Mouse (Mus musculus) heart, embryonic 15.5 days (tissue): ENCODE data around the gene Cdiptos. TPM values are rescaled to one million over a fixed set of nuclear protein-coding genes. Genes with fewer than 3 reads are reported as not detected.

Experiments
- ATAC-seq: fragments of 200-750 bp; cut with Nextera tagmentation; replicated peaks from 2 replicates; pipeline ENCODE4 v1.8.0; 2017; ENCODE audit warnings: low read depth, moderate TSS enrichment; ENCODE audit not compliant: insufficient number of reproducible peaks, insufficient read depth, low FRiP score
- H3K27ac ChIP-seq: fragments of 300-500 bp; sonication (generic); 2 replicates; pipeline ENCODE4 v1.5.1; 2015; ENCODE audit warnings: mild to moderate bottlenecking, inconsistent platforms
- H3K27me3 ChIP-seq: fragments of 300-500 bp; sonication (generic); 2 replicates; pipeline ENCODE4 v1.6.1; 2015; ENCODE audit warnings: inconsistent platforms
- H3K36me3 ChIP-seq: fragments of 300-500 bp; sonication (generic); 2 replicates; pipeline ENCODE4 v1.6.1; 2015; ENCODE audit warnings: mild to moderate bottlenecking, inconsistent platforms
- H3K4me1 ChIP-seq: fragments of 300-500 bp; sonication (generic); replicated peaks from 2 replicates; pipeline ENCODE4 v1.6.1; 2015; ENCODE audit warnings: inconsistent platforms
- H3K4me2 ChIP-seq: fragments of 300-500 bp; sonication (generic); 2 replicates; pipeline ENCODE4 v1.6.1; 2015; ENCODE audit warnings: inconsistent platforms, mild to moderate bottlenecking, moderate library complexity
- H3K4me3 ChIP-seq: fragments of 300-500 bp; sonication (generic); 2 replicates; pipeline ENCODE4 v1.5.1; 2015; ENCODE audit warnings: mild to moderate bottlenecking, inconsistent platforms
- H3K9ac ChIP-seq: fragments of 300-500 bp; sonication (generic); 2 replicates; pipeline ENCODE4 v1.6.1; 2015; ENCODE audit warnings: mild to moderate bottlenecking, inconsistent platforms
- H3K9me3 ChIP-seq: fragments of 300-500 bp; sonication (generic); replicated peaks from 2 replicates; pipeline ENCODE4 v1.6.1; 2016; ENCODE audit warnings: inconsistent platforms
- WGBS: fragments of 180-500 bp; shearing (Covaris S2); methylation state at CpG from one replicate; pipeline ENCODE4 v1.1.7; 2015; ENCODE audit warnings: mixed read lengths; 5-methylcytosine and 5-hydroxymethylcytosine counted together
- polyA plus RNA-seq: library from polyadenylated mRNA; unstranded; fragments of >200 nt; fragmentation: Nextera tagmentation; extraction: Ambion mirVana; gene quantifications from 2 replicates; pipeline ENCODE4 v1.2.1, GENCODE M21; 2015

Cdiptos gene
- polyA plus RNA-seq, 1 experiment from 2014 or later: 1.6 TPM

DNA sequence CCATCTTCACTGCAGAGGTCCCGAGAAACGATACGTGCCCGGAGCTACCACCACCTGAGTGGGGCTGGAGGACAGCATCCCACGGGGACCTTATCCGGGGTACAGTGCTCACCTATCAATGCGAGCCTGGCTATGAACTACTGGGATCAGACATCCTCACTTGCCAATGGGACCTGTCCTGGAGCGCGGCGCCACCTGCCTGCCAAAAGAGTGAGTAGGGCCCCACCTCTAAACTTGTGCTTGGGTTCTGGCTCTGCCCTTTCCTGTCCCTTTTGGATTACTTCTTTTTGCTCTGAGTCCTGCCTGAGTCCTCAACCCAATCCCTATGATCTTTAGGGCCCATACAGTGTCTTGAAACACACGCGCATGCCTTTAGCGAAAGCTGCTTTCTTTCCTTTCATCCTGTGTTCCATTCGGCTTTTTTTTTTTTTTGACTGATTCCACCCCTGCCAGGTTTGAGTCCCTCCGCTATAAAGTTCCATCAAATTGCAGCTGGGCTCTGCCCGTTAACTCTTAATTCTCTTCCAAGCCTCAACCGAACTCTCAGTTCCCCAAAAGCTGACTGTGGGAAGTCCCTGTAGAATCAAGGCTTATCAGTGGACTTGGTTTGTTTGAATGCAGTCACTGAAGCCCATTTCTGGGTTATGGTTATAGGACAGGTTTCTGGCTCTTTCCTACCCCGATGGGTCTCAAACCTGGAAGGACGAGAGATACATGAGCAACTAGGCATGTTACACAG, 12.2 kb downstream of the Cdiptos start:
- WGBS: 29% methylated on average over 19 of the region's 19 CpGs
- H3K36me3 ChIP-seq: no peaks in the 10 kb centered on the region
- H3K4me2 ChIP-seq: no peak overlapping the region
- peaks cover 2% of the 10 kb centered on the region; the same call in 1 of the 2 replicates for H3K4me1 ChIP-seq
- peaks cover 21% of the 10 kb centered on the region for H3K27me3 ChIP-seq
- ATAC-seq: no peak
- H3K4me3 ChIP-seq: no peak overlapping the region
- H3K27ac ChIP-seq: no peak overlapping the region
- H3K9ac ChIP-seq: no peak overlapping the region
- H3K9me3 ChIP-seq: no peaks in the 10 kb centered on the region

DNA sequence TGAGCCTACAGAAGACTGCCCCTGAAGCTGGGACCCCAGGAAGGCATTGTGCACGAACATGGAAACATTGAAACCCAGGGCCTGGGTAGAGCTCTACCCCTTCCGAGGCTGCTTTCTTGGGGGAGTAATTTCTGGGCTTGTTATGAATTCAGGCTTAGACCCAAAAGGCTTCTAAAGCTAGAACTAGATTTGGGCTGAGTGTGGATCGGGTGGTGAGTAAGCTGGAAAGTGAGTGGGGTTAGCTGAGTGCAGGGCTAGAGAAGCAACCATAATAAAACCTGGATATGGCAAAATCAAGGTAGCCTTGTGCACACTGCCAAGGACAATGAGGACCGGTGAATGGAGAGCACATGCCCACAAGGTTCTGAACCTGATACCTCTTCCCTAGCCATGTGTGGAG, 13.9 kb downstream of the Cdiptos start:
- 78% methylated on average over 4 of the region's 4 CpGs for WGBS
- Histone ChIP-seq H3K4me1 (peaks cover 2% of the 10 kb centered on the region; the same call in 1 of the 2 replicates), H3K9ac (no peak overlapping the region), H3K4me3 (no peak overlapping the region), H3K27ac (no peak overlapping the region), H3K4me2 (no peak overlapping the region), H3K36me3 (no peaks in the 10 kb centered on the region), H3K9me3 (no peaks in the 10 kb centered on the region), H3K27me3 (peaks cover 21% of the 10 kb centered on the region)
- no peak for ATAC-seq

DNA sequence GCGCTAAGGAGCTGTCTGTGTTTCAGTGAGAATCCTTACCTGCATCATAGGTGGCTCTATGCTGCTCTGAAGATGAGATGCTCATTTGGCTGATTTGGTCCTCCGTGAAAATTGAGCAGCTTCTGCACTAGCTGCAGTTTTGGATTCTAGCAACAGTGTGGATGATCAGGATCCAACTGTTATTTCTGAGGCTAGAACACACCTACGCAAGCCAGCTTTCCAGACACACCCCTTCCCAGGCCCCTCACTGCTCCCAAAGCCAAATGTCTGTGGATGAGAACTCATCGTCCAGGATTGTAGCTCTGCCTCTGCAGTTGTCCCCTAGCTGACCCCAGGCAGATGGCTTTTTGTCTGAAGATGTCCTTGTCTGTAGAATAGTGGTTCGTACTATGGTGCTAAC, 14.8 kb downstream of the Cdiptos start:
- Histone ChIP-seq H3K4me1 (peaks cover 2% of the 10 kb centered on the region; the same call in 1 of the 2 replicates), H3K27me3 (peaks cover 21% of the 10 kb centered on the region), H3K9ac (no peak overlapping the region), H3K36me3 (no peaks in the 10 kb centered on the region), H3K4me2 (no peak overlapping the region), H3K27ac (no peak overlapping the region), H3K4me3 (no peak overlapping the region), H3K9me3 (no peaks in the 10 kb centered on the region)
- WGBS: 82% methylated on average over 5 of the region's 5 CpGs
- ATAC-seq: no peak

DNA sequence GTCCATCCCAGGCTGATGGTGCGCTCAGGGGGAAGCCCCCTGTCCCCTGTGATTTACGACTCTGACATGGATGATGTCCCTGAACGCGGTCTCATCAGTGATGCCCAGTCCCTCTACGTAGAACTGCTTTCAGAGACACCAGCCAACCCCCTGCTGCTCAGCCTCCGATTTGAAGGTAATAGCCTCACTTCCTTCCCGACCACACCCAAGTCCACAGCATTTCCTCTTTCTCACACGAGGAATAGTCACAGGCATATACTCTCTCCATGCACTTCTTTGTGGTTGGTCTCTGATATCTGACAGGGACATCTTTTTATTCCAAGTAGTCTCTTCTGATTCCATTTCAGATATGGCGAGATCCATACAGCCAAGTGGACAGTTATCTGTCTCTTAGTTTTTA, 16.1 kb downstream of the Cdiptos start:
- Histone ChIP-seq H3K9ac (no peak overlapping the region), H3K4me2 (no peak overlapping the region), H3K27ac (no peak overlapping the region), H3K9me3 (no peaks in the 10 kb centered on the region), H3K36me3 (no peaks in the 10 kb centered on the region), H3K4me1 (peaks cover 2% of the 10 kb centered on the region; the same call in 1 of the 2 replicates), H3K27me3 (peaks cover 21% of the 10 kb centered on the region), H3K4me3 (no peak overlapping the region)
- 61% methylated on average over 9 of the region's 9 CpGs for WGBS
- ATAC-seq: no peak

DNA sequence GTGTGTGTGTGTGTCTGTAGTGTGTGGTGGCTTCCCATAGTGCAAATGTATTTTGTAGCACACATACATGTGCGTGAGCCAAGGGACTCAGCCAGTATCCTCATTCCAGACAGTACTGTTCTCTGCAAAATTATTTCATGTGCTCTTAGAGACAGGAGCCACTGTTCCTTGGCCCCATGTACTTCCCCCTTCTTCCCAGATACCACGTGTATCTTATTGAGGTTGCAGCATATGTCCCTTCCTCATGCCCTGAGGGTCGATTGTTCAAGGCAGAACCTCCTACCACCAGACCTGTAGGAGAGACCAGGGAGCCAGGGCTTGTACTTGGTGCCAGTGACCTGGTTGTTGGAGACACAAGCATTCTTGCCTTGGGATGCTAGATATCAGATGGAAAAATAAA, 20.8 kb downstream of the Cdiptos start:
- Histone ChIP-seq H3K9me3 (no peaks in the 10 kb centered on the region), H3K4me2 (no peak overlapping the region), H3K27ac (no peak overlapping the region), H3K9ac (no peak overlapping the region), H3K27me3 (peaks cover 27% of the 10 kb centered on the region), H3K4me3 (no peak overlapping the region), H3K36me3 (no peaks in the 10 kb centered on the region), H3K4me1 (peaks cover 4% of the 10 kb centered on the region)
- 51% methylated on average over 3 of the region's 3 CpGs for WGBS
- no peak for ATAC-seq

DNA sequence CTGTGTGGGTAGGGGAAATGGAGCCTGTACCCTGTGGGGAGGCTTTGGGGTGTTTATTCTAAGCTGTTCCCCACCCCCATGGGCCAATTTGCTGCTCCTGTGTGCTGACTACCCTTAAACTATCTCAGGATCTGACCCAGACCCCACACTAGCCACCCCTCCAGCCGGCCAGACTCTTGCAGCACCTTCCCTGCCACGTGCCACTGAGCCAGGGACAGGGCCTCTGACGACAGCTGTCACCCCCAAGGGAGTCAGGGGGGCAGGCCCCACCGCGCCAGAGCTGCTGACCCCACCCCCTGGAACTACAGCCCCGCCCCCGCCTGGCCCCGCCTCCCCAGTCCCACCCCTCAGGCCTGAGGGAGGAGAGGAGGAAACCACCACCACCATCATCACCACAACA, 23.3 kb downstream of the Cdiptos start:
- Histone ChIP-seq H3K27me3 (peaks cover 30% of the 10 kb centered on the region), H3K9ac (no peak overlapping the region), H3K4me2 (no peak overlapping the region), H3K9me3 (no peaks in the 10 kb centered on the region), H3K4me3 (no peak overlapping the region), H3K4me1 (peaks cover 11% of the 10 kb centered on the region), H3K36me3 (no peaks in the 10 kb centered on the region), H3K27ac (no peak overlapping the region)
- WGBS: 2% methylated on average over 8 of the region's 8 CpGs
- ATAC-seq: no peak

DNA sequence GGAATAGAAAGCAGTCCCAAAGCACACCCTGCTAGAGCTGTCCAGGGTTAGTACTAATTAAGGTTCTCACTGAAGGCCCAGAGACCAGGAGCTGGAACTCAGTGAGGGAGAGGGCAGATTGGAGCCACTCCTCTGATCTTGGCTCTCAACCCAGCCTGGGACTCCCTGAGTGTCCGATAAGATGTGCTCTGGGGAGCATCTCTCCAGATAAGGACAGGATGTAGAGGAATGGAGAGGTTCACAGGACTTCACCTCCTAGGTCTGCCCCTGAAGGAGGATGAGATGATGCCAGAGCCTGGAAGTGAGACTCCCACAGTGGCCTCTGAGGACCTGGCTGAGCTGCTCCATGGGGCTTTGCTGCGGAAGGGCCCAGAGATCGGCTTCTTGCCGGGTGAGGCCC, 24.2 kb downstream of the Cdiptos start:
- Histone ChIP-seq H3K9ac (no peak overlapping the region), H3K27me3 (peaks cover 30% of the 10 kb centered on the region), H3K4me2 (no peak overlapping the region), H3K27ac (no peak overlapping the region), H3K36me3 (no peaks in the 10 kb centered on the region), H3K4me1 (peaks cover 11% of the 10 kb centered on the region), H3K4me3 (no peak overlapping the region), H3K9me3 (no peaks in the 10 kb centered on the region)
- no peak for ATAC-seq
- 12% methylated on average over 4 of the region's 4 CpGs for WGBS

DNA sequence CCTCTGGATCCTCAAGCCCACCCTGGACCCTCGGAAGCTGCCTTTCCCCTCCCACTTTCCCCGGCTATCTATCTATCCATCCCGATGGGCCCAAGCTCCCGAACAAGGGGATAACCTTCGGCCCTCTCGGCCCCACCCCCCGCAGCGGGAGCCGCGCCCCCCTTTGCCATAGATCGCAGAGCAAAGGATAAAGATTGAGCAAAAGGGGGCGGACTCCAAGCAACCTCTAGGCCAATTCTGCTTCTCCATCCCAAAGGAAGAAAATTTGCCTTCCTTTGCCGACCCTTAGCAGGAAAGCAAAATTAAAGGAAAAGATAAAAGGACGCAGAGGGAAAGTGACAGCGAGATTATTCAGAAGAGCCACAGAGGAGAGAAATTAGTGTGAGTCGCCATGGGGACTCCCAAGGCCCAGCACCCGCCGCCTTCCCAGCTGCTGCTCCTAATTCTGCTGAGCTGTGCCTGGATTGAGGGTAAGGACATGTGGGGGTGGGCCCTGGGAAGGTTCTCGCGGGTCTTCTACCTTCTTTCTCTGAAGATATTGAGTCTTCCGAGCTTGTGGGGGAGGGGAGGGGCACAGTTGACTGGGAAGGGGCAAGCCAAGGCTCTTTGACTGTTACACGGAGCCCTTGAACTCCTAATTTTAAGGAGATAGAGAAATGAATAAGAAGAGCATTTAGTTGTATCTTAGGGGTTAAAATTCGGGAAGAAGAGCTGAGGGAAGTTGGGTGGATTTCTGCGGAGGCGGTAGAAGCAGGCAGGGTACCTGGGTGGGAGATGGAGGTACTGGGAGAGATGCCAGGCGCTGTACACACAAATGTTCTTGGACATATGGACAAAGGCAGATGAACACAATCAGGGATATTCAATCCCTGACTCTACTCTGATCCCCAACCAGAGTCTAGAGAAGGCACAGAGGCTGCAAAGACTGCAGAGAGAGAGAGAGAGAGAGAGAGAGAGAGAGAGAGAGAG, 25.0 kb downstream of the Cdiptos start:
- 6% methylated on average over 26 of the region's 26 CpGs for WGBS
- Histone ChIP-seq H3K27me3 (peaks cover 30% of the 10 kb centered on the region), H3K36me3 (no peaks in the 10 kb centered on the region)

DNA sequence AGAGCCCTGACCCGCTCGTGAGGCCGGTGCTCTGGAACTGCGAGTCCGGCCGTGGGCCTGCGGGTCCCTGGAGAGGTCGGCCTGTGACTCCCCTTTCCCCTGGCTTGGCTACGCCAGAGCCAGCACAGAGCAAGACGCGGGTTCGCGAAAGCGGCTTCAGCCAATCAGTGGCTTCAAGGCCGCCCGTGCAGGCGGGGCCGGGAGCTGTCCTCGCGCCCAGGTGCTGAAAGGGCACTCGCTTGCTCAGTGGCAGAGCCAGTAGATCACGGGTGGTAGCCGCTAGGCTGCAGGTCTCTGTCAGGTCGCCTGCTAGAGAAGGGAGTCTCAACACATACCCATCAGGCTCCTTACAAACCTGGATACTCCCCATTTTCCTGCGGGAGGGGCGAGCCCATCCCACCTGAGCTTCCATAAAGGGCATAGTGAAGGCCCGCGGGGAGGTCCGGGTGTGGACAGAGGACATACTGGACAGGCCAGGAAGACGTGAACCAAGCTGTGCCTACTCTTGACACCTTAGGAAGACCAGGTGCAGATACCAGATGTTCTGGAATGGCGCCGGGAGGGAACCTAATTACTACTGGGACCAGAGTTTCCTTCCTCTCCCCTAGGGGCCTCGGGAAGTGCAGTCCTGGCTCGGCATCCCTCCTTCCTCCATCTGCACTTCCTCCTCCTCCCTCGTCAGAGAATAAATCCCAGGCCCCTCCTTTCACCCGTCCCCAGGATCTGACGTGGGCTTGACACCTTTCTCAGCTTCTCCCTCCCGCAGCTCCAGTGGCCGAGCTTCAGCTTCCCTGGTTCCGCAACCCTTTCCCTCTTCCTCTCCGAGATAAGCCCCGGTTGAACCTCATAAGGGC, 25.9 kb downstream of the Cdiptos start, which contains the start of gene Sez6l2:
Gene Sez6l2 (plus strand): TSS at position 771 of the 854 bp plus-strand sequence.
- Histone ChIP-seq H3K36me3 (no peaks in the 10 kb centered on the region), H3K4me2 (peak within 1 kb of the TSS; percentile 88), H3K27me3 (peaks cover 30% of the 10 kb centered on the region), H3K9ac (no peak within 1 kb of the TSS), H3K27ac (no peak within 1 kb of the TSS), H3K9me3 (no peaks in the 10 kb centered on the region), H3K4me3 (peak within 1 kb of the TSS; percentile 46), H3K4me1 (peaks cover 11% of the 10 kb centered on the region)
- peak; percentile 82 for ATAC-seq
- under 1% methylated on average over 42 of the region's 42 CpGs for WGBS

More for the DNA sequence above, 25.0 kb downstream of the Cdiptos start:
- H3K9me3 ChIP-seq: no peaks in the 10 kb centered on the region
- H3K27ac ChIP-seq: no peak overlapping the region
- peaks cover 11% of the 10 kb centered on the region for H3K4me1 ChIP-seq
- no peak overlapping the region for H3K9ac ChIP-seq
- H3K4me2 ChIP-seq: peak overlapping the region; percentile 88
- H3K4me3 ChIP-seq: peak overlapping the region; percentile 46
- ATAC-seq: no peak

DNA sequence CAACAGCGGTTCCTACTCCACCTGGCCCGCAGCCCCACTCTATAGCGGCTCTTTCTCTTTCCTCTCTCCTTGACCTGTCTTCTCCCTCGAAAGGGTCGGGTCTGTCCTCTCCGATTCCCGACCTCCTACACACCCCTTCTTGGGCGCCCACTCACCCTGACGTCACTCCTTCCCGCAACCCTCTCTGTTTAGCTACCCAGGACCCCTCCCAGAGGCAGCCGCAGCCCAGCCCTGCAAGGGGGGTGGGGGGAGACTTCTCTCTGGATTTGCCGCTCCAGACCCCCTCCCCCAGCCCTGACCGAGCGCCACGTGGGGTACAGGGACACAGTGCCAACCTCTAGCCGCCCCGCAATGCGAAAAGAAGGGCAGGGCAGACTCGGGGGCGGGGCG, 26.5 kb downstream of the Cdiptos start, which contains the start of gene Asphd1:
Gene Asphd1 (minus strand): TSS at position 180 of the 390 bp plus-strand sequence.
- Histone ChIP-seq H3K27ac (no peak within 1 kb of the TSS), H3K36me3 (peaks cover 6% of the 10 kb centered on the region; the same call in 1 of the 2 replicates), H3K4me2 (peak within 1 kb of the TSS; percentile 88), H3K9me3 (no peaks in the 10 kb centered on the region), H3K9ac (no peak within 1 kb of the TSS), H3K27me3 (peaks cover 30% of the 10 kb centered on the region), H3K4me1 (peaks cover 11% of the 10 kb centered on the region), H3K4me3 (peak within 1 kb of the TSS; percentile 46)
- peak; percentile 53; the same call in 1 of the 2 replicates for ATAC-seq
- under 1% methylated on average over 21 of the region's 21 CpGs for WGBS
